Mouse (Mus musculus) adipocyte (in vitro differentiated cells): Measurements from ENCODE around the gene Setd1a.

Experiments
- DNase-seq: peaks from one replicate; pipeline ENCODE4 v3.0.0-alpha.2; 2016; ENCODE audit warnings: low spot score

Setd1a gene

GRCm38 (mm10) chr7:127800435-127801009 is 24.1 kb downstream of the Setd1a start, which contains the start of gene Hsd3b7:
Gene Hsd3b7, plus strand, starts transcription at chr7:127800604.
- peak; percentile 93 for DNase-seq

DNA sequence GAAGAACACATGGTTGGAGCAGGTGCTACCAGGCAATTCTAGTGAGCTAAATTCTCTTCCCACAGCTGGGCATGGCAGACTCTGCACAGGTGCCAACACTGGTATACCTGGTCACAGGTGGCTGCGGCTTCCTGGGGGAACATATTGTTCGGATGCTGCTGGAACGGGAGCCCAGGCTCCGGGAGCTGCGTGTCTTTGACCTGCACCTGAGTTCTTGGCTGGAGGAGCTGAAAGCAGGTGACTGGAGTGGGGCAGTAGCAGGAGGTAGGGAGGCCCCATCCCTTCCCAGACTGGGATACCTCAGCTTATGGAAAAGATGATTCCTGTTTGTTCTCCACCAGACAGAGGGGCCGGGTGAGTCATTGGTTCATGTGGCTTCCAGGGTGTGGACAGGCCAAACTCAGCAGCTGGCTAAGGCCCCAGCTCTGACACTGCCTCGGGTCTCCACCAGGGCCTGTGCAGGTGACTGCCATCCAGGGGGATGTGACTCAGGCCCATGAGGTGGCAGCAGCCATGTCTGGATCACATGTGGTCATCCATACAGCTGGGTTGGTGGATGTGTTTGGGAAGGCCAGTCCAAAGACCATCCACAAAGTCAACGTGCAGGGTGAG is 24.6 kb downstream of the Setd1a start:
- DNase-seq = no peak

GRCm38 (mm10) chr7:127802313-127802712 is 25.8 kb downstream of the Setd1a start:
- no peak for DNase-seq

GRCm38 (mm10) chr7:127808821-127809220 is 32.4 kb downstream of the Setd1a start:
- no peak for DNase-seq

DNA sequence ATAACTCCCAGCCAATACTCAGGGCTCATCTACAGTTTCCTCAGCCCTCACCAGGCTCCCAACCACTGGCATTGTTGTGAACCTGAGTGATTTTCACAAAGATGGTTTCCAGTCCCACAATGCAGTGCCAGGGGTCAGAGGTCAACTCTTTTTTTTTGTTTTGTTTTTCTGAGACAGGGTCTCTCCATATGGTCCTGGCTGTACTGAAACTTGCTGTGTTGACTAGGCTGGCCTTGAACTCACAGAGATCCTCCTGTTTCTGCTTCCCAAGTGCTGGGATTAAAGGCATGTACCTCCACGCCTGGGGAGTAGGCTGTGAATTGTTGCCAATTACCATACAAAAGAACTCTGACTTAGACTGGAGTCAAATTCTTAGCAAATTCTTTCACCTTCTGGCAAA is 33.4 kb downstream of the Setd1a start:
- DNase-seq = no peak

DNA sequence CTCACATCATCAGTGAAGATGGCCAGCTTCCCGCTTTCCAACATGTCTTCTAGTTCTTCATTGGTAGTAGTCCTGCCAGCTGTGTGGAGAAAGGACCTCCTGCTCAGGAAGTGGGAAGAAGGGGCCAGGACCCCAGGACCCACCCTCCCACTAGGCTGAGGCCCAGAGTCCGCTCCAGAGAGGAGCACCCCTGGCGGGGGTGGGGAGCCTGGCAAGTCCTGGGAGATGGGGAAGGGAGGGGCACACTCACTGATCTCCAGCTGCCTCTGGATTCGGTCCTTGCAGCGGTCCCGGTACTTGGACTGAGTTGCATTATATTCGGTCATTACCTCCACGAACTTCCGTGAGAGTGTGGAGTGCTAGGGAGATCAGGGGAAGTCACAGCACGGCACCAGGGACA is 34.2 kb downstream of the Setd1a start:
- no peak for DNase-seq

- DNase-seq = no peak
Measured at GRCm38 (mm10) chr7:127811240-127811639, 34.8 kb downstream of the Setd1a start.

DNA sequence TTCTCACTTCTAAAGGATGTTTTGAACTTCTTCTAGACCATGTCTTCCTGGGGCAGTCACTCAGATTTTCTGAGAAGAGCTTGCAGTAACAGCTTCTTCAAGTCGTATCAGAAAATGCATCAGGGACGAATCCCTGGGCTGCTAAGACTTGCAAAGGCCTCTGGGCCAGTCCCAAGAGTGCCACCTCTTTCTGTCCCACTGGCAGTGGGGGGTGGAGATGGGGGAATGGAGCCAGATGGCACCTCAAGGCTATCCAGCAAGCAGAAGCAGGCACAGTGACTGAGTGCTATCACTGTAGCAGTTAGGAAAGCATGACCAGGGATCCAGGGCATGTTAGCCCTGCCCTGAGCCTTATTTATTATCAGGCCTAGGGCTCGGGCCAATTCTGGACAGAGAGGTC is 35.8 kb downstream of the Setd1a start:
- DNase-seq = peak; percentile 38

DNA sequence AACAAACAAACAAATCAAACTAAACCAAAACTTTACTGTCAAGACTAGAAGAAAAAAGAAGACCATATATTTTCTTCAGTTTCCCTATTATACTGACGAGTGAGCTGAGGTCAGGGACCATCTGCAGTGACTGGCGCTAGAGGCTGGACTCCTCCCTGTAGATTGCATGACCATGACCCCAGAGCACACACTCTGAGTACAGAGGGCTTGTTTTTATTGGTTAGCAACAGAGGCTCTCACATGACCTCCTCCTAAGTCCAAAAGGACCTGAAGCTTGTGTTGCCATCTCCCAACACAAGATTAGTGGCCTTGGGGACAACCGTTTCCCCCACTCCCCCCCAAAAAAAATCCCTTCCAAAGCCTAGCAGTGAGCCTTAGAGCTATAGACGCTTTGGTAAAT is 37.4 kb downstream of the Setd1a start:
- DNase-seq = peak; percentile 73

DNA sequence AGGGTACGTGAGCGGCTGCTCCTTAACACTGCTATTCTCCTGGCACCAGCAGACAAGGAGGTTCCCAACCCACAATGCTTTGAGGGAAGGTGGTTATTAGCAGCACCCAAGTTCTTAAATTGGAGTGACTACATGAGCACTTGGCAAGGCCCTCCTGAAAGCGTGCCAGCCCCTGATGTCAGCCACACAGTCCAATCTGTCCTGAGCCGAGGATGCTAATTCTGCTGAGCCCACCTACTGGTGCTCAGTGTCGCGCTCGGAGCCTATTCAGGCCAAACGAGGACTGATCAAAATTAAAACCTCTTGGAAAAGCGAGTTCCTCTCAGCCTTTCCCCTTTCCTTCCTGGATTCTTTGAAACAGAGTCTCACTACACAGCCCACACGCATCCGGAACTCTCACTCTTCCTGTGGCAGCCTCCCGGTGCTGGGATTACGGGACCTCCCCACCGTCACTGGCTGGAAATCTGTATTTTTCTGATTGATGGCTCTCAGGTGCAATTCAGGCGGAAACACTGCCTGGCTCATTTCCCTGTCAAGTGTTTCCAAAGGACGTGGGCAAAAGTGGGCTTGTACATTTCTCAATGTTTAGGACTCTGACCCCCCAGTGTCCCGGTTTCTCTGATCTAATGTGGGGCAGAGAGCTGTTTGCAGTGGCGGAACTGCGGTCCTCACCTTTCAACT is 37.9 kb downstream of the Setd1a start:
- peak; percentile 71 for DNase-seq

GRCm38 (mm10) chr7:127815116-127815665 is 38.7 kb downstream of the Setd1a start:
- DNase-seq = no peak

- DNase-seq = peak; percentile 90
Measured at GRCm38 (mm10) chr7:127815954-127816821, 39.7 kb downstream of the Setd1a start.

GRCm38 (mm10) chr7:127817053-127817452 is 40.6 kb downstream of the Setd1a start:
- no peak for DNase-seq

DNA sequence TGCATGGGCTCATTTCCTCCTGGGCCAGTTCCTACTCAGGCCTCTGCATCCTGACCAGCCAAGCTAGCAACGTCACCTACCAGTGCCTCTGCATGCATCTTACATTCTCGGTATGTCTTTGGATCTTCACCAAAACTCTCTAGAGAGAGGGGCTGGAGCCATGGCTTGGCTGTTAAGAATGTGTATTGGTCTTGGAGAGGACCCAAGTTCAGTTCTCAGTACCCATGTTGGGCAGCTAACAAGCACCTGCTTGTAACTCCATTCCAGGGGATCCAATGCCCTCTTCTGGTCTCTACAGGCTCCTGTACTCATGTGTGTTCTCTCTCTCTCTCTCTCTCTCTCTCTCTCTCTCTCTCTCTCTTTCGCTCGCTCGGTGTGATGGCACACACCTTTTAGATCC is 41.3 kb downstream of the Setd1a start:
- DNase-seq = no peak

DNA sequence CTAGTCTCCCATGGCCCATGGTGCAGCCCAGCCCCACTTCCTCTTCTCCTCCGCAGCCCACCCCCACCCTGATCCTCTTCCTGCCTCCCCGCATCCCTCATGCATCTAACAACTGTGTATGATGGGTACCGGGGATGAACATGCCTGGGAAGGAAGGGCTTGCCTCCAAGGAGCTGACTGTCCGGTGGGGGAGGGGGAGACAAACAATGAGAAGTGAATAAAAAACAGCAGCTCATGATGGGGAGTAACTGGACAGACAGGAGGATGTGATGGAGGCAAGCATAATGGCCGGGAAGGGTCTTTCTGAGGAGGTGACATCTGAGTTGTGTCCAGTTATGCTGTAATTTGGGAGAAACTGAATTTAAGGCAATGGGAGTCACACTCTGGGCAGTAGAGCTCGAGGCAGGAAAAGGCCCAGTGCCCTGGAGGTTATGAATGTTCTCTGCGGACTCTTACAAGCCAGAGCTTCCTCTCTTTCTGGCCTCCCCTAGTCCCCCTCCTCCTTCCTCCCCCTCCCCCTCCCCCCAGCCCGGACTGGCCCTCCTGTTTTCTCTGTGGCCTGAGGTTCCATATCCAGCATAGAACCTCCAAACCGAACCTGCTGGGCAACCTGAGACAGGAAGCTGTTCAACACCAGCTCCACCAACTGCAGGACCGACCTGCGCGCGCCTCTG is 44.5 kb downstream of the Setd1a start:
- DNase-seq = no peak

DNA sequence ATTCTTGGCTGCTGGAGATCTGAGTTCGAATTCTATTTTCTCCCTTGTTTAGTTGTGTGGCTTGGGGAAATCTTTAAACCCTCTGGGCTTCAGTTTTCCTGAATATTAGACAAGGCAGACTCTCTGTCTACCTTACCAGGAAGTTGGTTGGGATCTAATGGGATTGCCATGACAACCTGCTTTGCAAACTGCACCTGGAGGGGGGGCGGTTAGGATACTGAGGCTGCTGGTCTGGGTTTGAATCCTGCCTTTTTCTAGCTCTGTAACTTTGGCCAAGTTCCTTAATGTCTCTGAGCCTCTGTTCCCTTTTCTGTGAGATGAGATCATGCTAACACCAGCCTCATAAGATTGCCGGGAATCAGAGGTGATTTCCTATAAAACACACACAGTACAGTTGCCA is 46.0 kb downstream of the Setd1a start:
- DNase-seq = no peak

DNA sequence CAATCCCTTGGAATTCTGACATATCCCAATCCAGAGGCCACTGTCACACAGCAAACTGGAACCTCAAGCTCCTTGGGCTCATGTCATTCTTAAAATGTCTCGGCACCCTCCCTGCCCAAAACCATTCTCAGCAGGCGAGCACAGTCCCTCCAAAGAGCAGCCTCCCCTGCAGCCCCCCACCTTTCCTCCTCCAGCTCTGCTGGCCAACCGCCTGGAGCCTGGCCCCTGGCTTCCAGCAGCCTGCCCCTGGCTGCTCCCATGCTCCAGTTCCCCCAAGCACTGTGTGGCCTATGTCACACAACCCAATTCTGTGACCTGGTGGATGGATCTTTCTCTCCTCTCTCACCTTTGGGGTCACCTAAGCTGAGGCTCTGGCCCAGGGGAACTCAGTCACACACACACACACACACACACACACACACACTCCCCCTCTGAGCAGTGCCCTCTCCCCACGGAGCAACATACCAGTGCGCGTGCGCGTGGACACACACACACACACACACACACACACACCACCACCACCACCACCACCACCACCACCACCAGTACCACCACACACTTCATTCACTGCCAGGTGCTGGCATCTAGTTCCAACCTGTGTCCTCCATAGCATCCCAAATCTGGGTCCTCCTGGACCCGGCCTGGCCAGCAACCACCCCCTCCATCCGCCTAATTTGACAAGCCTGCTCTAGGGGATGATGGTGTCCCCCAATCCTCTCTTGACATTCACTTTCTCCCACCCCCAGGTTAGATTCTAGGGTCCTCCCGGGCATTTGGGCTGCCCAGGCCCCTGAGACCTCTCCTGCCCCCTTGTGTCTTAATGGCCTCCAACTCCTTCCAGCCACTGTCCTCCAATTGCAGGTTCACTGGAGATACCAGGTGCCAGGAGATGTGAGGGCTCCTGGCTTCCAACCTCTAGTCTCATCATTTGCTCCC is 47.0 kb downstream of the Setd1a start:
- no peak for DNase-seq

DNA sequence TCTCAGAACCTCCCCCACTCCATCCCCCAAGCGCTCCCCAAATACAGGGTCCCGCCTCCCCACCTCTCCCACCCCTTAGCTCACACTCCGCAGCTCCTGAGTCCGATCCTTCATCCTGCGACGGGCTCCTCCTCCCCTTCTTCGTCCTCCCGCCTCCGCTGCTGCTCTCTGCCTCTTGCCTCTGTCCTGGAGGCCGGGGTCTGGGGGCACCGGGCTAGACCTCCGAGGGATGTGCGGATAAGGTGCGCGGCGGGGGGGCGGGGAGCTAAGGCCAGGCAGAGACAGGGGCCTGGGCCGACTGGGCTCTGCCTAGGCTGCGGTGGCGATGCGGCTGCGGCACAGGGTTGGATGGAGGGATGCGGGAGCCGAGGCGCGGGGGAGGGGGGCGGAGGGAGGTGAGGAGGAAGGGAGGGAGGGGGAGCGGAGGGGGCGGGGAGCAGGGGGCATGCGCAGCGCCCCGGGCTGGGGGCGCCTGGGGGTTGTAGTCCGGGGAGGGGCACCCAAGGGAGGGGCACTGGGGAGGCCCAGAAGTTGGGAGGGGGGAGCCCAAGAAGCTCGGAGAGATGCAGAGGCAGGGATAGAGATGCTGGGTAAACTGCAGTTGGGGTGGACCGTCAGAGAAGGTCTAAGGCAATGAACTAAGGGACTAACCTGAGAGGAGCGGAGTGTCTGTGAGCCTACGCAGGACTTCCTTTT is 47.9 kb downstream of the Setd1a start, which contains the start of the genes Stx4a and Stx1b:
Gene Stx4a (plus strand): TSS at position 119 of the 696 bp plus-strand sequence.
Gene Stx1b (minus strand): TSS at position 374 of the 696 bp plus-strand sequence.
- no peak for DNase-seq

- DNase-seq = no peak
Measured at GRCm38 (mm10) chr7:127835550-127835949, 59.1 kb downstream of the Setd1a start.

- DNase-seq = no peak
Measured at GRCm38 (mm10) chr7:127837473-127837872, 61.0 kb downstream of the Setd1a start.
